Mouse (Mus musculus) C2C12 (cell line): ENCODE results near the gene Nrde2. TPM values are rescaled to one million over a fixed set of nuclear protein-coding genes. Genes with fewer than 3 reads are reported as not detected.

Source experiments
- H3K27me3 ChIP-seq: one replicate; pipeline ENCODE4 v1.6.1; 2011; ENCODE audit not compliant: control insufficient read depth, insufficient read depth, insufficient read length
- H3K36me3 ChIP-seq: one replicate; pipeline ENCODE4 v1.6.1; 2011; ENCODE audit not compliant: control insufficient read depth, insufficient read depth
- H3K4me3 ChIP-seq: one replicate; pipeline ENCODE4 v1.5.1; 2011; ENCODE audit warnings: mild to moderate bottlenecking, control low read depth; ENCODE audit not compliant: poor library complexity, insufficient read depth, severe bottlenecking
- H3K79me2 ChIP-seq: one replicate; pipeline ENCODE4 v1.6.1; 2011; ENCODE audit not compliant: control insufficient read depth, insufficient read depth
- H3K79me3 ChIP-seq: one replicate; pipeline ENCODE4 v1.6.1; 2011; ENCODE audit warnings: low read depth, control low read depth
- H3ac ChIP-seq: one replicate; pipeline ENCODE3; 2011; ENCODE audit warnings: low read depth; ENCODE audit not compliant: control insufficient read depth, insufficient read length
- CEBPB ChIP-seq: IDR thresholded peaks from one replicate; pipeline ENCODE4 v1.6.1; 2011; ENCODE audit warnings: low read depth, mild to moderate bottlenecking, control low read depth, moderate library complexity
- CTCF ChIP-seq: IDR thresholded peaks from one replicate; pipeline ENCODE4 v1.5.1; 2011; ENCODE audit not compliant: control insufficient read depth, insufficient read depth, insufficient read length
- FOSL1 ChIP-seq: IDR thresholded peaks from one replicate; pipeline ENCODE4 v1.8.0; 2011; ENCODE audit warnings: mild to moderate bottlenecking, low read length; ENCODE audit not compliant: poor library complexity, insufficient read depth, severe bottlenecking
- MAX ChIP-seq: IDR thresholded peaks from one replicate; pipeline ENCODE4 v1.6.1; 2011; ENCODE audit warnings: mild to moderate bottlenecking, control low read depth
- MYOD1 ChIP-seq: IDR thresholded peaks from one replicate; pipeline ENCODE4 v1.6.1; 2011; ENCODE audit warnings: low read depth; ENCODE audit not compliant: control insufficient read depth, insufficient read length
- MYOG ChIP-seq: IDR thresholded peaks from one replicate; pipeline ENCODE4 v1.6.1; 2011; ENCODE audit not compliant: control insufficient read depth, insufficient read length; ENCODE audit errors: extremely low read depth
- USF1 ChIP-seq: IDR thresholded peaks from one replicate; pipeline ENCODE4 v1.6.1; 2011; ENCODE audit warnings: low read depth, mild to moderate bottlenecking, control low read depth, moderate library complexity
- polyA plus RNA-seq: library from polyadenylated mRNA; unstranded; fragments of >200 nt; fragmentation: generic; extraction: Trizol; gene quantifications from one replicate; pipeline ENCODE4 v1.2.1, GENCODE M21; 2012; ENCODE audit warnings: missing spikeins

The Nrde2 gene
- polyA plus RNA-seq, 1 experiment: 10.2 TPM

- H3K36me3 ChIP-seq: peaks cover 58% of the 10 kb centered on the region
- H3K27me3 ChIP-seq: no peaks in the 10 kb centered on the region
- H3K79me3 ChIP-seq: no peaks in the 10 kb centered on the region
- no peak overlapping the region for H3ac ChIP-seq
- H3K4me3 ChIP-seq: no peak overlapping the region
- no peaks in the 10 kb centered on the region for H3K79me2 ChIP-seq
- TF ChIP-seq CEBPB (no peak), MYOG (no peak), MAX (no peak), CTCF (no peak), MYOD1 (no peak), USF1 (no peak), FOSL1 (no peak)
Observed at GRCm38 (mm10) chr12:100127866-100128480, 31.5 kb downstream of the Nrde2 start.

- Histone ChIP-seq H3K36me3 (peaks cover 64% of the 10 kb centered on the region), H3K79me3 (no peaks in the 10 kb centered on the region), H3K79me2 (no peaks in the 10 kb centered on the region), H3K27me3 (no peaks in the 10 kb centered on the region), H3K4me3 (no peak overlapping the region), H3ac (no peak overlapping the region)
- TF ChIP-seq MYOG (no peak), FOSL1 (no peak), MYOD1 (no peak), USF1 (no peak), CTCF (no peak), CEBPB (no peak), MAX (no peak)
Observed at GRCm38 (mm10) chr12:100126968-100127865, 32.2 kb downstream of the Nrde2 start.

- no peak overlapping the region for H3K4me3 ChIP-seq
- TF ChIP-seq CEBPB: no peak
- TF ChIP-seq CTCF: no peak
- TF ChIP-seq FOSL1: no peak
- TF ChIP-seq MYOD1: no peak
- no peak for TF ChIP-seq MYOG
- TF ChIP-seq USF1: no peak
- no peak for TF ChIP-seq MAX
- H3ac ChIP-seq: no peak overlapping the region
- H3K36me3 ChIP-seq: peaks cover 65% of the 10 kb centered on the region
- H3K79me3 ChIP-seq: no peaks in the 10 kb centered on the region
- H3K27me3 ChIP-seq: no peaks in the 10 kb centered on the region
- no peaks in the 10 kb centered on the region for H3K79me2 ChIP-seq
Observed at GRCm38 (mm10) chr12:100124913-100125798, 34.3 kb downstream of the Nrde2 start.

- no peaks in the 10 kb centered on the region for H3K79me3 ChIP-seq
- H3K4me3 ChIP-seq: no peak overlapping the region
- no peaks in the 10 kb centered on the region for H3K27me3 ChIP-seq
- H3ac ChIP-seq: no peak overlapping the region
- TF ChIP-seq CTCF: no peak
- no peak for TF ChIP-seq FOSL1
- no peak for TF ChIP-seq CEBPB
- no peak for TF ChIP-seq MYOG
- TF ChIP-seq MAX: no peak
- TF ChIP-seq MYOD1: no peak
- TF ChIP-seq USF1: no peak
- no peaks in the 10 kb centered on the region for H3K79me2 ChIP-seq
- H3K36me3 ChIP-seq: peaks cover 76% of the 10 kb centered on the region
Observed at GRCm38 (mm10) chr12:100123476-100123875, 36.0 kb downstream of the Nrde2 start.

- H3K79me3 ChIP-seq: no peaks in the 10 kb centered on the region
- H3ac ChIP-seq: no peak overlapping the region
- no peaks in the 10 kb centered on the region for H3K27me3 ChIP-seq
- TF ChIP-seq MYOD1: no peak
- TF ChIP-seq FOSL1: no peak
- no peak for TF ChIP-seq CTCF
- TF ChIP-seq CEBPB: no peak
- TF ChIP-seq MYOG: no peak
- TF ChIP-seq USF1: no peak
- TF ChIP-seq MAX: no peak
- H3K79me2 ChIP-seq: no peaks in the 10 kb centered on the region
- H3K4me3 ChIP-seq: no peak overlapping the region
- H3K36me3 ChIP-seq: peaks cover 82% of the 10 kb centered on the region
Observed at GRCm38 (mm10) chr12:100122921-100123381, 36.5 kb downstream of the Nrde2 start.
